Mouse (Mus musculus) embryonic facial prominence, embryonic 15.5 days (tissue): ENCODE data around the gene Dnph1. TPM values are rescaled to one million over a fixed set of nuclear protein-coding genes. Genes with fewer than 3 reads are reported as not detected.
"Not testable (repeated sequence)": the region's sequence is repeated elsewhere in the genome, so short reads cannot be mapped to it uniquely, and the experiment has no call there.

ENCODE experiments used
- ATAC-seq: fragments of 200-750 bp; cut with Nextera tagmentation; 2 replicates; pipeline ENCODE4 v1.8.0; 2017; ENCODE audit warnings: low read depth, moderate TSS enrichment; ENCODE audit not compliant: insufficient number of reproducible peaks, low FRiP score, low TSS enrichment
- H3K27ac ChIP-seq: fragments of 300-500 bp; sonication (generic); replicated peaks from 2 replicates; pipeline ENCODE4 v1.5.1; 2015; ENCODE audit warnings: mild to moderate bottlenecking, inconsistent platforms
- H3K27me3 ChIP-seq: fragments of 300-500 bp; sonication (generic); 2 replicates; pipeline ENCODE4 v1.6.1; 2015; ENCODE audit warnings: inconsistent platforms
- H3K36me3 ChIP-seq: fragments of 300-500 bp; sonication (generic); 2 replicates; pipeline ENCODE4 v1.6.1; 2015; ENCODE audit warnings: mild to moderate bottlenecking, inconsistent platforms
- H3K4me1 ChIP-seq: fragments of 300-500 bp; sonication (generic); 2 replicates; pipeline ENCODE4 v1.6.1; 2015; ENCODE audit warnings: inconsistent platforms
- H3K4me2 ChIP-seq: fragments of 300-500 bp; sonication (generic); replicated peaks from 2 replicates; pipeline ENCODE4 v1.6.1; 2015; ENCODE audit warnings: mild to moderate bottlenecking, inconsistent platforms
- H3K4me3 ChIP-seq: fragments of 300-500 bp; sonication (generic); replicated peaks from 2 replicates; pipeline ENCODE4 v1.5.1; 2015; ENCODE audit warnings: mild to moderate bottlenecking, inconsistent platforms
- H3K9ac ChIP-seq: fragments of 300-500 bp; sonication (generic); 2 replicates; pipeline ENCODE4 v1.6.1; 2015; ENCODE audit warnings: inconsistent platforms
- H3K9me3 ChIP-seq: fragments of 300-500 bp; sonication (generic); replicated peaks from 2 replicates; pipeline ENCODE4 v1.6.1; 2016; ENCODE audit warnings: inconsistent platforms
- WGBS: fragments of 180-500 bp; shearing (Covaris S2); methylation state at CpG from one replicate; pipeline ENCODE4 v1.1.7; 2015; 5-methylcytosine and 5-hydroxymethylcytosine counted together
- polyA plus RNA-seq: library from polyadenylated mRNA; unstranded; fragments of >200 nt; fragmentation: Nextera tagmentation; extraction: Ambion mirVana; gene quantifications from 2 replicates; pipeline ENCODE4 v1.2.1, GENCODE M21; 2015

Gene Dnph1
- polyA plus RNA-seq, 1 experiment from 2014 or later: 41.0 TPM

GRCm38 (mm10) chr17:46467830-46468229, 28.7 kb upstream of the Dnph1 start:
- WGBS: 60% methylated on average over 9 of the region's 9 CpGs
- no peak overlapping the region for H3K4me3 ChIP-seq
- no peaks in the 10 kb centered on the region for H3K4me1 ChIP-seq
- H3K27ac ChIP-seq: no peak overlapping the region
- ATAC-seq: no peak
- H3K9me3 ChIP-seq: no peaks in the 10 kb centered on the region
- no peaks in the 10 kb centered on the region for H3K36me3 ChIP-seq
- no peak overlapping the region for H3K4me2 ChIP-seq
- H3K27me3 ChIP-seq: no peaks in the 10 kb centered on the region
- no peak overlapping the region for H3K9ac ChIP-seq

- H3K4me2 ChIP-seq: no peak overlapping the region
- no peaks in the 10 kb centered on the region for H3K36me3 ChIP-seq
- no peaks in the 10 kb centered on the region for H3K4me1 ChIP-seq
- no peak for ATAC-seq
- WGBS: 53% methylated on average over 8 of the region's 8 CpGs
- no peaks in the 10 kb centered on the region for H3K9me3 ChIP-seq
- H3K27me3 ChIP-seq: peaks cover 6% of the 10 kb centered on the region; the same call in 1 of the 2 replicates
- no peak overlapping the region for H3K27ac ChIP-seq
- H3K9ac ChIP-seq: no peak overlapping the region
- H3K4me3 ChIP-seq: no peak overlapping the region
Measured at GRCm38 (mm10) chr17:46476601-46477000, 19.9 kb upstream of the Dnph1 start.

GRCm38 (mm10) chr17:46477286-46477685, 19.2 kb upstream of the Dnph1 start:
- H3K9ac ChIP-seq: no peak overlapping the region
- WGBS: 88% methylated on average over 15 of the region's 15 CpGs
- no peaks in the 10 kb centered on the region for H3K36me3 ChIP-seq
- H3K27me3 ChIP-seq: peaks cover 6% of the 10 kb centered on the region; the same call in 1 of the 2 replicates
- no peaks in the 10 kb centered on the region for H3K4me1 ChIP-seq
- H3K27ac ChIP-seq: no peak overlapping the region
- no peak for ATAC-seq
- no peaks in the 10 kb centered on the region for H3K9me3 ChIP-seq
- no peak overlapping the region for H3K4me3 ChIP-seq
- H3K4me2 ChIP-seq: no peak overlapping the region

- H3K27ac ChIP-seq: no peak overlapping the region
- no peak; the same call in 1 of the 2 replicates for ATAC-seq
- H3K36me3 ChIP-seq: no peaks in the 10 kb centered on the region
- peaks cover 14% of the 10 kb centered on the region for H3K4me1 ChIP-seq
- peaks cover 68% of the 10 kb centered on the region for H3K27me3 ChIP-seq
- peak overlapping the region; percentile 47 for H3K4me2 ChIP-seq
- under 1% methylated on average over 16 of the region's 16 CpGs for WGBS
- H3K4me3 ChIP-seq: peak overlapping the region; percentile 25
- H3K9me3 ChIP-seq: no peaks in the 10 kb centered on the region
- H3K9ac ChIP-seq: no peak overlapping the region
Measured at GRCm38 (mm10) chr17:46483561-46484001, 12.9 kb upstream of the Dnph1 start.

- no peaks in the 10 kb centered on the region for H3K36me3 ChIP-seq
- ATAC-seq: no peak
- H3K27ac ChIP-seq: no peak overlapping the region
- H3K9ac ChIP-seq: no peak overlapping the region
- H3K27me3 ChIP-seq: peaks cover 72% of the 10 kb centered on the region
- H3K4me3 ChIP-seq: peak overlapping the region; percentile 25
- H3K4me2 ChIP-seq: peak overlapping the region; percentile 47
- no peaks in the 10 kb centered on the region for H3K9me3 ChIP-seq
- WGBS: 1% methylated on average over 13 of the region's 13 CpGs
- H3K4me1 ChIP-seq: peaks cover 14% of the 10 kb centered on the region
Measured at GRCm38 (mm10) chr17:46484021-46484431, 12.5 kb upstream of the Dnph1 start.

- H3K9ac ChIP-seq: no peak overlapping the region
- H3K27me3 ChIP-seq: peaks cover 74% of the 10 kb centered on the region
- no peaks in the 10 kb centered on the region for H3K9me3 ChIP-seq
- peak overlapping the region; percentile 47; the same call in 1 of the 2 replicates for H3K4me2 ChIP-seq
- WGBS: 12% methylated on average over 6 of the region's 6 CpGs
- ATAC-seq: no peak
- H3K36me3 ChIP-seq: no peaks in the 10 kb centered on the region
- H3K27ac ChIP-seq: no peak overlapping the region
- H3K4me3 ChIP-seq: no peak overlapping the region
- peaks cover 14% of the 10 kb centered on the region for H3K4me1 ChIP-seq
Measured at GRCm38 (mm10) chr17:46484461-46484875, 12.0 kb upstream of the Dnph1 start.

- Histone ChIP-seq H3K4me2 (peak overlapping the region; percentile 59), H3K4me3 (peak overlapping the region; percentile 41), H3K36me3 (no peaks in the 10 kb centered on the region), H3K27me3 (peaks cover 77% of the 10 kb centered on the region), H3K9ac (no peak overlapping the region), H3K9me3 (no peaks in the 10 kb centered on the region), H3K27ac (no peak overlapping the region), H3K4me1 (peaks cover 14% of the 10 kb centered on the region)
- no peak for ATAC-seq
- 4% methylated on average over 22 of the region's 22 CpGs for WGBS
Measured at GRCm38 (mm10) chr17:46486995-46487394, 9.5 kb upstream of the Dnph1 start.

- Histone ChIP-seq H3K27me3 (peaks cover 76% of the 10 kb centered on the region), H3K36me3 (no peaks in the 10 kb centered on the region), H3K4me3 (peak within 1 kb of the TSS; percentile 41), H3K9ac (no peak within 1 kb of the TSS), H3K4me2 (peak within 1 kb of the TSS; percentile 59), H3K27ac (no peak within 1 kb of the TSS), H3K4me1 (peaks cover 14% of the 10 kb centered on the region), H3K9me3 (no peaks in the 10 kb centered on the region)
- no peak for ATAC-seq
- WGBS: 0% methylated on average over 6 of the region's 49 CpGs
Measured at GRCm38 (mm10) chr17:46487431-46487830, 9.1 kb upstream of the Dnph1 start, which contains the start of gene Ttbk1. Gene Ttbk1 (minus strand): TSS chr17:46487675.

- ATAC-seq: no peak
- WGBS: 70% methylated on average over 5 of the region's 5 CpGs
- no peak overlapping the region for H3K27ac ChIP-seq
- no peak overlapping the region for H3K9ac ChIP-seq
- peaks cover 20% of the 10 kb centered on the region for H3K4me1 ChIP-seq
- no peaks in the 10 kb centered on the region for H3K9me3 ChIP-seq
- H3K4me2 ChIP-seq: no peak overlapping the region
- H3K4me3 ChIP-seq: no peak overlapping the region
- H3K27me3 ChIP-seq: peaks cover 3% of the 10 kb centered on the region
- H3K36me3 ChIP-seq: peaks cover 9% of the 10 kb centered on the region; the same call in 1 of the 2 replicates
Measured at GRCm38 (mm10) chr17:46495486-46495885, 1.0 kb upstream of the Dnph1 start.

GRCm38 (mm10) chr17:46496081-46496480, 430 bp upstream of the Dnph1 start:
- ATAC-seq, H3K4me2 ChIP-seq, H3K36me3 ChIP-seq, H3K4me3 ChIP-seq, H3K27me3 ChIP-seq, H3K9me3 ChIP-seq, H3K9ac ChIP-seq, H3K27ac ChIP-seq: not testable (repeated sequence)
- peaks cover 20% of the 10 kb centered on the region for H3K4me1 ChIP-seq

- H3K4me2 ChIP-seq: no peak overlapping the region
- ATAC-seq: no peak
- H3K9me3 ChIP-seq: no peaks in the 10 kb centered on the region
- H3K27ac ChIP-seq: no peak overlapping the region
- no peak overlapping the region for H3K9ac ChIP-seq
- 62% methylated on average over 8 of the region's 8 CpGs for WGBS
- peaks cover 20% of the 10 kb centered on the region for H3K4me1 ChIP-seq
- no peak overlapping the region for H3K4me3 ChIP-seq
- H3K27me3 ChIP-seq: 0 out of 2 replicates have a peak, but pooled peaks cover 3% of the 10 kb centered on the region
- peaks cover 13% of the 10 kb centered on the region; the same call in 1 of the 2 replicates for H3K36me3 ChIP-seq
Measured at GRCm38 (mm10) chr17:46497956-46498355, 1.4 kb downstream of the Dnph1 start.

- Histone ChIP-seq H3K4me2 (no peak overlapping the region), H3K27ac (no peak overlapping the region), H3K36me3 (peaks cover 13% of the 10 kb centered on the region; the same call in 1 of the 2 replicates), H3K4me3 (no peak overlapping the region), H3K9ac (no peak overlapping the region), H3K27me3 (no peaks in the 10 kb centered on the region), H3K9me3 (no peaks in the 10 kb centered on the region), H3K4me1 (peaks cover 6% of the 10 kb centered on the region; the same call in 1 of the 2 replicates)
- ATAC-seq: no peak
- 91% methylated on average over 2 of the region's 2 CpGs for WGBS
Measured at GRCm38 (mm10) chr17:46502775-46503174, 6.3 kb downstream of the Dnph1 start.
